Mouse (Mus musculus) midbrain, embryonic 14.5 days (tissue): ENCODE measurements around the gene Pik3cb. TPM values are rescaled to one million over a fixed set of nuclear protein-coding genes. Genes with fewer than 3 reads are reported as not detected.

Source experiments
- ATAC-seq: fragments of 200-750 bp; cut with Nextera tagmentation; 2 replicates; pipeline ENCODE4 v1.8.0; 2017; ENCODE audit warnings: moderate number of reproducible peaks, moderate library complexity; ENCODE audit not compliant: low FRiP score, low TSS enrichment
- DNase-seq: peaks from one replicate; pipeline ENCODE4 v3.0.0-alpha.2; 2015
- H3K27ac ChIP-seq: fragments of 300-500 bp; sonication (generic); replicated peaks from 2 replicates; pipeline ENCODE4 v1.5.1; 2014; ENCODE audit warnings: mild to moderate bottlenecking, low read depth, low read length, moderate library complexity
- H3K27me3 ChIP-seq: fragments of 300-500 bp; sonication (generic); 2 replicates; pipeline ENCODE4 v1.6.1; 2014; ENCODE audit warnings: low read length, control low read depth, mixed read lengths; ENCODE audit not compliant: control insufficient read depth, insufficient read depth
- H3K36me3 ChIP-seq: fragments of 300-500 bp; sonication (generic); 2 replicates; pipeline ENCODE4 v1.6.1; 2014; ENCODE audit warnings: low read length, control low read depth; ENCODE audit not compliant: control insufficient read depth, insufficient read depth
- H3K4me1 ChIP-seq: fragments of 300-500 bp; sonication (generic); 2 replicates; pipeline ENCODE4 v1.6.1; 2014; ENCODE audit warnings: mild to moderate bottlenecking, antibody characterized with exemption, low read length, control low read depth; ENCODE audit not compliant: control insufficient read depth, insufficient read depth
- H3K4me2 ChIP-seq: fragments of 300-500 bp; sonication (generic); 2 replicates; pipeline ENCODE4 v1.6.1; 2014; ENCODE audit warnings: mild to moderate bottlenecking, low read length, moderate library complexity
- H3K4me3 ChIP-seq: fragments of 300-500 bp; sonication (generic); replicated peaks from 2 replicates; pipeline ENCODE4 v1.5.1; 2014; ENCODE audit warnings: low read depth, low read length
- H3K9ac ChIP-seq: fragments of 300-500 bp; sonication (generic); replicated peaks from 2 replicates; pipeline ENCODE4 v1.6.1; 2014; ENCODE audit warnings: mild to moderate bottlenecking, low read length, moderate library complexity
- H3K9me3 ChIP-seq: fragments of 300-500 bp; sonication (generic); 2 replicates; pipeline ENCODE4 v1.6.1; 2016; ENCODE audit warnings: low read length, control low read depth, mixed read lengths; ENCODE audit not compliant: control insufficient read depth
- WGBS: fragments of 180-500 bp; shearing (Covaris S2); extraction: QIAGEN DNeasy Blood & Tissue Kit; methylation state at CpG from one replicate; pipeline ENCODE4 v1.1.7; 2014; 5-methylcytosine and 5-hydroxymethylcytosine counted together
- polyA plus RNA-seq: library from polyadenylated mRNA; unstranded; fragments of >200 nt; fragmentation: Nextera tagmentation; extraction: Ambion mirVana; gene quantifications from 2 replicates; pipeline ENCODE4 v1.2.1, GENCODE M21; 2014

Gene Pik3cb
- polyA plus RNA-seq, 1 experiment from 2014 or later: 4.7 TPM

- DNase-seq (no peak), ATAC-seq (no peak)
- no peaks in the 10 kb centered on the region for H3K9me3 ChIP-seq
- no peak overlapping the region for H3K4me3 ChIP-seq
- H3K27ac ChIP-seq: no peak overlapping the region
- H3K36me3 ChIP-seq: 0 out of 2 replicates have a peak, but pooled peaks cover 5% of the 10 kb centered on the region
- no peaks in the 10 kb centered on the region for H3K27me3 ChIP-seq
- WGBS: 92% methylated on average over 3 of the region's 3 CpGs
- H3K9ac ChIP-seq: no peak overlapping the region
- no peaks in the 10 kb centered on the region for H3K4me1 ChIP-seq
- no peak overlapping the region for H3K4me2 ChIP-seq
Measured at GRCm38 (mm10) chr9:99081308-99081707, 59.1 kb downstream of the Pik3cb start.

- H3K4me2 ChIP-seq: no peak overlapping the region
- ATAC-seq (no peak), DNase-seq (no peak)
- H3K27me3 ChIP-seq: no peaks in the 10 kb centered on the region
- H3K9ac ChIP-seq: no peak overlapping the region
- H3K36me3 ChIP-seq: 0 out of 2 replicates have a peak, but pooled peaks cover 5% of the 10 kb centered on the region
- no peak overlapping the region for H3K27ac ChIP-seq
- H3K9me3 ChIP-seq: no peaks in the 10 kb centered on the region
- no peak overlapping the region for H3K4me3 ChIP-seq
- no peaks in the 10 kb centered on the region for H3K4me1 ChIP-seq
- WGBS: 97% methylated on average over 2 of the region's 2 CpGs
Measured at GRCm38 (mm10) chr9:99080657-99081056, 59.8 kb downstream of the Pik3cb start.

GRCm38 (mm10) chr9:99074462-99074861, 66.0 kb downstream of the Pik3cb start:
- no peak for DNase-seq
- Histone ChIP-seq H3K9me3 (no peaks in the 10 kb centered on the region), H3K9ac (no peak overlapping the region), H3K27ac (no peak overlapping the region), H3K27me3 (no peaks in the 10 kb centered on the region), H3K4me3 (no peak overlapping the region), H3K4me2 (no peak overlapping the region), H3K4me1 (no peaks in the 10 kb centered on the region), H3K36me3 (peaks cover 7% of the 10 kb centered on the region; the same call in 1 of the 2 replicates)
- no peak for ATAC-seq
- 86% methylated on average over 2 of the region's 2 CpGs for WGBS

- Histone ChIP-seq H3K27me3 (no peaks in the 10 kb centered on the region), H3K4me1 (no peaks in the 10 kb centered on the region), H3K27ac (no peak overlapping the region), H3K9ac (no peak overlapping the region), H3K4me2 (no peak overlapping the region), H3K36me3 (peaks cover 8% of the 10 kb centered on the region; the same call in 1 of the 2 replicates), H3K4me3 (no peak overlapping the region), H3K9me3 (no peaks in the 10 kb centered on the region)
- no peak for ATAC-seq
- no peak for DNase-seq
- WGBS: 82% methylated on average over 4 of the region's 4 CpGs
Measured at GRCm38 (mm10) chr9:99072538-99072937, 67.9 kb downstream of the Pik3cb start.

GRCm38 (mm10) chr9:99065311-99065710, 75.1 kb downstream of the Pik3cb start:
- ATAC-seq (no peak), DNase-seq (no peak)

GRCm38 (mm10) chr9:99064216-99064615, 76.2 kb downstream of the Pik3cb start:
- H3K4me1 ChIP-seq: no peaks in the 10 kb centered on the region
- DNase-seq: peak; percentile 88

More at GRCm38 (mm10) chr9:99065311-99065710, 75.1 kb downstream of the Pik3cb start:
- H3K36me3 ChIP-seq: peaks cover 20% of the 10 kb centered on the region; the same call in 1 of the 2 replicates
- WGBS: 89% methylated on average over 5 of the region's 5 CpGs
- no peak overlapping the region for H3K27ac ChIP-seq
- H3K4me1 ChIP-seq: no peaks in the 10 kb centered on the region
- no peak overlapping the region for H3K9ac ChIP-seq
- no peak overlapping the region for H3K4me3 ChIP-seq
- H3K9me3 ChIP-seq: no peaks in the 10 kb centered on the region
- no peaks in the 10 kb centered on the region for H3K27me3 ChIP-seq
- H3K4me2 ChIP-seq: no peak overlapping the region

GRCm38 (mm10) chr9:99062544-99062943, 77.9 kb downstream of the Pik3cb start:
- WGBS: 44% methylated on average over 7 of the region's 7 CpGs
- H3K4me3 ChIP-seq: no peak overlapping the region
- peak; percentile 66; the same call in 1 of the 2 replicates for ATAC-seq
- H3K9me3 ChIP-seq: no peaks in the 10 kb centered on the region
- no peaks in the 10 kb centered on the region for H3K4me1 ChIP-seq
- peaks cover 18% of the 10 kb centered on the region; the same call in 1 of the 2 replicates for H3K36me3 ChIP-seq
- no peak overlapping the region for H3K27ac ChIP-seq
- peak; percentile 88 for DNase-seq
- H3K4me2 ChIP-seq: no peak overlapping the region
- H3K27me3 ChIP-seq: no peaks in the 10 kb centered on the region
- H3K9ac ChIP-seq: no peak overlapping the region

More at GRCm38 (mm10) chr9:99064216-99064615, 76.2 kb downstream of the Pik3cb start:
- no peak for ATAC-seq
- no peak overlapping the region for H3K4me2 ChIP-seq
- H3K9me3 ChIP-seq: no peaks in the 10 kb centered on the region
- H3K27ac ChIP-seq: no peak overlapping the region
- H3K9ac ChIP-seq: no peak overlapping the region
- H3K4me3 ChIP-seq: no peak overlapping the region
- H3K36me3 ChIP-seq: peaks cover 19% of the 10 kb centered on the region; the same call in 1 of the 2 replicates
- WGBS: 53% methylated on average over 2 of the region's 2 CpGs
- no peaks in the 10 kb centered on the region for H3K27me3 ChIP-seq

- no peak for DNase-seq
- H3K4me1 ChIP-seq: no peaks in the 10 kb centered on the region
- no peak overlapping the region for H3K9ac ChIP-seq
- peaks cover 16% of the 10 kb centered on the region for H3K36me3 ChIP-seq
- no peaks in the 10 kb centered on the region for H3K9me3 ChIP-seq
- WGBS: 89% methylated on average over 3 of the region's 3 CpGs
- ATAC-seq: no peak
- no peak overlapping the region for H3K27ac ChIP-seq
- H3K27me3 ChIP-seq: no peaks in the 10 kb centered on the region
- no peak overlapping the region for H3K4me3 ChIP-seq
- no peak overlapping the region for H3K4me2 ChIP-seq
Measured at GRCm38 (mm10) chr9:99057751-99058150, 82.7 kb downstream of the Pik3cb start.

GRCm38 (mm10) chr9:99049760-99050159, 90.7 kb downstream of the Pik3cb start:
- Histone ChIP-seq H3K9me3 (no peaks in the 10 kb centered on the region), H3K27me3 (no peaks in the 10 kb centered on the region), H3K4me3 (no peak overlapping the region), H3K36me3 (peaks cover 24% of the 10 kb centered on the region), H3K4me1 (no peaks in the 10 kb centered on the region), H3K4me2 (no peak overlapping the region), H3K9ac (no peak overlapping the region), H3K27ac (no peak overlapping the region)
- ATAC-seq (no peak), DNase-seq (no peak)
- WGBS: 87% methylated on average over 6 of the region's 6 CpGs
